Mouse (Mus musculus): ENCODE measurements at regions not wholly inside any gene's neighbourhood (a gene's known extent, or its start where the extent isn't known, plus 50 kb on each side); places are given as distances from the start of the nearest gene placed in this dataset.

- TF ChIP-seq CTCF (IDR thresholded peaks at IDR 0.05; ENCODE audit: insufficient read depth, low read depth, low read length) (no peak), POLR2A (IDR thresholded peaks at IDR 0.05; ENCODE audit: insufficient read depth, low read depth, low read length) (no peak)
These were observed 183.3 kb upstream of the Pde3a start for GRCm38 (mm10) chr6:141065724-141066123.

All from olfactory bulb, adult 2 months (tissue).